Mouse (Mus musculus) liver, embryonic 14.5 days (tissue): ENCODE data around the gene Insm2.

Experiments used
- CTCF ChIP-seq: IDR thresholded peaks from 2 replicates; pipeline ENCODE4 v1.5.1; 2016; ENCODE audit warnings: antibody characterized with exemption, low read depth, control low read depth
- EP300 ChIP-seq: IDR thresholded peaks from 2 replicates; pipeline ENCODE4 v1.6.1; 2016; ENCODE audit warnings: antibody characterized with exemption, low read depth

DNA sequence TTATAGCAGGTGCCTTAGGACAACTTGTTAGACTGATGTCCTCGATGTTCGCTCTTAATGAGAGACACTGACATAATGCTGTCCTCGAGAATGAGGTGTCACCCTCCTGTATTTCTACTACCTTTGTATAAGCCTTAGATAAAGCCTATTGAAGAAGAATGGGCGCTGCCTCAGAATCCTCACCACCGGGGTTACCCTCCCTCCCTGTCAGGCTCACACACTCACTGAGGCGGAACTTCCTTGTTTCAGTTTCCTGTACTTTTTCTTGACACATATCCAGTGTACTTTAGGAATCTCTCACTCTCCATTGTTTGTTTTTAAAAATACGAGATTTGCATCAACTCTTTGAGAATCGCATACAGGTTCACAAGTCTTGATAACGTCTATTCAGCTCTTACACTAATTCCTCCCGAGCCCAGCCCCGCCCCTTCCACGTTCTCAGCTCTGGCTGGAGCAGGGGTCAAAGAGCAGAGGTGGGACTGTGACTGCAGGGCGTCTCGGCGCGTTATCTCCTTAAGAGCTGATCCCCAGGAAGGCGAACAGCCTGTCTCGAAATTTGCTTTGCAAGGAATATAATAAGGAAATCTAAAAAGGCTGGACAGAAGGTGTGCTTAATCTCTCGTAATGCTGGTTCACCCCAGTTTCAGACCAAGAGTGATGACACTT is 39.1 kb upstream of the Insm2 start:
- TF ChIP-seq CTCF: no peak
- no peak for TF ChIP-seq EP300
